Mouse (Mus musculus): ENCODE measurements at regions not wholly inside any gene's neighbourhood (a gene's known extent, or its start where the extent isn't known, plus 50 kb on each side); places are given as distances from the start of the nearest gene placed in this dataset.

DNA sequence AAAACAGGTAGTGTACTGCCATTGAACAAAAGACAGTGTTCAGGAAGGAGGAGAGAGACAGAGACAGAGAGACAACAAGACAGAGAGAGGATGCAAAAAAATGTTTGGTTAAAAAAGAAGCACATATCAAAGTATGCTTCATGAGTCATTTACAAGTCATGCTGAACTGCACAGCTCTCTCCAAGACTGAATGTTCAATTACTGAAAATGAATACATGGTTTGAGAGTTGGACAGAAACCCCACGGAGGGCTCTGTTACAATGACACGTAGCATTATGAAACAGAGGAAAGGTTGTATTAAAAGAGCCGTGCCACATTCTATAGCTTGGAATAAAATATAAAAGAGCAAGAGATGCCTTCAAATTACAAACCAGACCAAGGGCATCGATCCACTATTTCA lies 164.3 kb upstream of the Gm9747 start:
- TF ChIP-seq CTCF (IDR thresholded peaks at IDR 0.05; ENCODE audit: low read depth) (no peak), EP300 (IDR thresholded peaks at IDR 0.05; ENCODE audit: low read depth) (no peak)
